In genomic region chr6:93064366-93064765, GRCm38 (mm10) we compare ENCODE assay signal across 25 mouse cellular contexts.
A peak's percentile ranks its signal among the peaks of the same experiment; 100 is the strongest.
DNase-seq lines count a peak whose midpoint lies in the region; TF ChIP-seq lines count a peak whose summit lies in the region.
"Had no signal": no experiment of that assay in that cellular context is flagged by ENCODE, and none has a peak within 500 bp of the region (broad histone marks: within the 10 kb centered on the region; RNA-seq: fewer than 3 reads in every experiment).

No protein-coding gene starts in this region.

- no peak for TF ChIP-seq POLR2A in kidney, adult 2 months (IDR thresholded peaks at IDR 0.05; ENCODE audit: low read depth, low read length)

- peaks cover 7% of the 10 kb centered on the region for H3K4me1 ChIP-seq in kidney, adult 2 months (ENCODE audit: control insufficient read depth, insufficient read depth, low read length)
- H3K4me1 ChIP-seq: liver, embryonic 15.5 days had no signal

- no peaks in the 10 kb centered on the region for H3K27me3 ChIP-seq in kidney, adult 2 months (replicated peaks; ENCODE audit: control insufficient read depth, insufficient read depth, low read length)
- H3K27me3 ChIP-seq: CH12.LX; heart, embryonic 12.5 days; hindbrain, embryonic 13.5 days; limb, embryonic 15.5 days; liver, embryonic 15.5 days; midbrain, embryonic 13.5 days had no signal

- no peaks in the 10 kb centered on the region for H3K36me3 ChIP-seq in kidney, adult 2 months (ENCODE audit: control insufficient read depth, insufficient read depth, low read length)
- H3K36me3 ChIP-seq: heart, embryonic 12.5 days; hindbrain, embryonic 13.5 days; limb, embryonic 10.5 days; limb, embryonic 15.5 days; liver, embryonic 15.5 days; midbrain, embryonic 13.5 days had no signal

- peak; percentile 56 to 62 for DNase-seq in adrenal gland, adult (ENCODE audit: inconsistent age in 2 of 2, low spot score in 1 of 2)
- no peak for DNase-seq in adrenal gland, postnatal 4 days (ENCODE audit: low spot score in 2 of 2)
- DNase-seq in kidney, postnatal 4 days, result peak; percentile 14 to 15
- DNase-seq in kidney, adult 2 months, result no peak
- DNase-seq in ovary, postnatal 36 days (ENCODE audit: low spot score), result peak; percentile 14
- DNase-seq in ovary, postnatal 14 days (ENCODE audit: low spot score), result no peak
- DNase-seq in gastrocnemius, postnatal 25 days, result no peak
- DNase-seq: cerebellum, adult 11 months; cerebellum, adult 9-10 months; cerebellum, postnatal 36 days; gastrocnemius, postnatal 14 days; heart, adult 18-20 months; heart, postnatal 4 days; layer of hippocampus, adult 9-11 months; lung, embryonic 14.5 days; right cerebral cortex, postnatal 4 days; thymus, postnatal 4 days had no signal

- no peak overlapping the region for H3K27ac ChIP-seq in kidney, adult 2 months (ENCODE audit: insufficient read depth, low read depth, low read length)
- H3K27ac ChIP-seq: hindbrain, embryonic 13.5 days; limb, embryonic 10.5 days; limb, embryonic 15.5 days; liver, embryonic 15.5 days; midbrain, embryonic 13.5 days; stomach, postnatal 0 days had no signal

- no peak overlapping the region for H3K4me3 ChIP-seq in kidney, adult 2 months (ENCODE audit: insufficient read depth, low read depth, low read length)
- H3K4me3 ChIP-seq: heart, embryonic 12.5 days; hindbrain, embryonic 13.5 days; limb, embryonic 10.5 days; limb, embryonic 15.5 days; liver, embryonic 15.5 days; midbrain, embryonic 13.5 days had no signal

- no peak for TF ChIP-seq CTCF in kidney, adult 2 months (conservative IDR thresholded peaks at IDR 0.05; ENCODE audit: insufficient read depth, insufficient read length, low read depth, low read length)

- 60% methylated on average over 7 of the region's 7 CpGs for WGBS in kidney, adult 2 months

Comparison
In these comparisons a context has a peak if more than half of its experiments do, and no peak if none do; other contexts are left out.
1. DNase-seq: peak in adrenal gland, adult (2 of 2), kidney, postnatal 4 days (2 of 2) and ovary, postnatal 36 days (single experiment); none in adrenal gland, postnatal 4 days (0 of 2), kidney, adult 2 months (single experiment), ovary, postnatal 14 days (single experiment) and gastrocnemius, postnatal 25 days (single experiment).